Mouse (Mus musculus) embryonic facial prominence, embryonic 14.5 days (tissue): ENCODE results near the gene Hoxd10. TPM values are rescaled to one million over a fixed set of nuclear protein-coding genes. Genes with fewer than 3 reads are reported as not detected.

Experiments used
- ATAC-seq: fragments of 200-750 bp; cut with Nextera tagmentation; 2 replicates; pipeline ENCODE4 v1.8.0; 2017; ENCODE audit warnings: low read depth, moderate number of reproducible peaks, moderate TSS enrichment
- DNase-seq: peaks from one replicate; pipeline ENCODE4 v3.0.0-alpha.2; 2015; ENCODE audit warnings: low spot score
- H3K27ac ChIP-seq: fragments of 300-500 bp; sonication (generic); replicated peaks from 2 replicates; pipeline ENCODE4 v1.5.1; 2014; ENCODE audit warnings: low read depth, mild to moderate bottlenecking, low read length, moderate library complexity
- H3K27me3 ChIP-seq: fragments of 300-500 bp; sonication (generic); replicated peaks from 2 replicates; pipeline ENCODE4 v1.6.1; 2014; ENCODE audit warnings: low read length; ENCODE audit not compliant: control insufficient read depth, insufficient read depth
- H3K36me3 ChIP-seq: fragments of 300-500 bp; sonication (generic); 2 replicates; pipeline ENCODE4 v1.6.1; 2014; ENCODE audit warnings: low read length, mixed read lengths; ENCODE audit not compliant: control insufficient read depth, insufficient read depth
- H3K4me1 ChIP-seq: fragments of 300-500 bp; sonication (generic); 2 replicates; pipeline ENCODE4 v1.6.1; 2014; ENCODE audit warnings: antibody characterized with exemption, low read length; ENCODE audit not compliant: control insufficient read depth, insufficient read depth
- H3K4me2 ChIP-seq: fragments of 300-500 bp; sonication (generic); 2 replicates; pipeline ENCODE4 v1.6.1; 2014; ENCODE audit warnings: low read depth, mild to moderate bottlenecking, low read length, moderate library complexity, mixed read lengths
- H3K4me3 ChIP-seq: fragments of 300-500 bp; sonication (generic); 2 replicates; pipeline ENCODE4 v1.5.1; 2014; ENCODE audit warnings: low read depth, mild to moderate bottlenecking, low read length
- H3K9ac ChIP-seq: fragments of 300-500 bp; sonication (generic); 2 replicates; pipeline ENCODE4 v1.6.1; 2014; ENCODE audit warnings: low read depth, mild to moderate bottlenecking, low read length, moderate library complexity, mixed read lengths
- H3K9me3 ChIP-seq: fragments of 300-500 bp; sonication (generic); 2 replicates; pipeline ENCODE4 v1.6.1; 2016; ENCODE audit warnings: low read length; ENCODE audit not compliant: control insufficient read depth
- WGBS: fragments of 180-500 bp; shearing (Covaris S2); extraction: QIAGEN DNeasy Blood & Tissue Kit; methylation state at CpG from one replicate; pipeline ENCODE4 v1.1.7; 2014; 5-methylcytosine and 5-hydroxymethylcytosine counted together
- microRNA counts: library from miRNA; unstranded; fragments of <30 nt; microRNA quantifications from one replicate; lab custom pipeline; 2017
- microRNA-seq: library from miRNA; unstranded; fragments of <30 nt; microRNA quantifications from one replicate; pipeline ENCODE4, GENCODE M21; 2016; ENCODE audit warnings: borderline number of aligned reads
- polyA plus RNA-seq: library from polyadenylated mRNA; unstranded; fragments of >200 nt; fragmentation: Nextera tagmentation; extraction: Ambion mirVana; gene quantifications from 2 replicates; pipeline ENCODE4 v1.2.1, GENCODE M21; 2014

The Hoxd10 gene
- polyA plus RNA-seq, 1 experiment from 2014 or later = 0.45 TPM

DNA sequence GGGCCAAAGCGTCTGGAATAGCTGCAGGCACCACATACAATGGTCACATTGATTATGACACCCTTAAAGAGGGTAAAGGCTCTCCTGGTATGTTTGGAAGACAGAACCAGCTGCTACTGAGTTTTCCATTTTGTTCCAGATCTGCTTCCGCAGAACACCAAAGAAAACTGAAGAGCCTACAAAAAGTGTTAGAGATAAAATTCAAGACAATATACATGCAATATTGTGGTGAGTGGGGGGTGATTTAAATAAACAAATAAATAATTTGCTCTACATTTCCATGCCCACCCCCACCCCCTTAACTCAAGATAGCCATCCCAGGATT lies 47.7 kb downstream of the Hoxd10 start:
- Histone ChIP-seq H3K9me3 (no peaks in the 10 kb centered on the region), H3K27me3 (peaks cover 98% of the 10 kb centered on the region), H3K9ac (no peak overlapping the region), H3K36me3 (no peaks in the 10 kb centered on the region), H3K4me3 (no peak overlapping the region), H3K4me2 (peak overlapping the region; percentile 35), H3K27ac (no peak overlapping the region), H3K4me1 (no peaks in the 10 kb centered on the region; the same call in 1 of the 2 replicates)
- no peak for ATAC-seq
- 10% methylated on average over 2 of the region's 2 CpGs for WGBS
- DNase-seq = no peak

GRCm38 (mm10) chr2:74739869-74740268 lies 48.1 kb downstream of the Hoxd10 start:
- H3K4me2 ChIP-seq = peak overlapping the region; percentile 37
- no peaks in the 10 kb centered on the region; the same call in 1 of the 2 replicates for H3K4me1 ChIP-seq
- no peak overlapping the region; the same call in 1 of the 2 replicates for H3K4me3 ChIP-seq
- H3K27me3 ChIP-seq = peaks cover 98% of the 10 kb centered on the region
- no peak overlapping the region for H3K27ac ChIP-seq
- DNase-seq = no peak
- 4% methylated on average over 14 of the region's 14 CpGs for WGBS
- peak overlapping the region; percentile 2; the same call in 1 of the 2 replicates for H3K9ac ChIP-seq
- no peaks in the 10 kb centered on the region for H3K9me3 ChIP-seq
- no peaks in the 10 kb centered on the region for H3K36me3 ChIP-seq
- no peak for ATAC-seq

- DNase-seq (no peak), ATAC-seq (no peak)
- Histone ChIP-seq H3K4me3 (peak overlapping the region; percentile 15; the same call in 1 of the 2 replicates), H3K27ac (no peak overlapping the region), H3K9ac (peak overlapping the region; percentile 2; the same call in 1 of the 2 replicates), H3K9me3 (no peaks in the 10 kb centered on the region), H3K4me2 (peak overlapping the region; percentile 37), H3K27me3 (peaks cover 98% of the 10 kb centered on the region), H3K4me1 (no peaks in the 10 kb centered on the region; the same call in 1 of the 2 replicates), H3K36me3 (no peaks in the 10 kb centered on the region)
- 3% methylated on average over 41 of the region's 43 CpGs for WGBS
These were observed 48.8 kb downstream of the Hoxd10 start for GRCm38 (mm10) chr2:74740311-74741091.

- ATAC-seq = no peak
- H3K4me3 ChIP-seq = no peak overlapping the region
- 29% methylated on average over 2 of the region's 3 CpGs for WGBS
- H3K27me3 ChIP-seq = peaks cover 98% of the 10 kb centered on the region
- no peak overlapping the region for H3K27ac ChIP-seq
- no peak overlapping the region for H3K9ac ChIP-seq
- DNase-seq = no peak
- no peak overlapping the region for H3K4me2 ChIP-seq
- H3K4me1 ChIP-seq = peaks cover 1% of the 10 kb centered on the region; the same call in 1 of the 2 replicates
- H3K36me3 ChIP-seq = no peaks in the 10 kb centered on the region
- no peaks in the 10 kb centered on the region for H3K9me3 ChIP-seq
These were observed 49.7 kb downstream of the Hoxd10 start for GRCm38 (mm10) chr2:74741252-74741978.

GRCm38 (mm10) chr2:74741979-74742277 lies 50.2 kb downstream of the Hoxd10 start:
- Histone ChIP-seq H3K36me3 (no peaks in the 10 kb centered on the region), H3K9ac (no peak overlapping the region), H3K27me3 (peaks cover 98% of the 10 kb centered on the region), H3K4me1 (peaks cover 5% of the 10 kb centered on the region; the same call in 1 of the 2 replicates), H3K27ac (no peak overlapping the region), H3K9me3 (no peaks in the 10 kb centered on the region), H3K4me2 (no peak overlapping the region), H3K4me3 (no peak overlapping the region)
- ATAC-seq = no peak
- no peak for DNase-seq

MicroRNAs within 50 kb of the gene (microRNA counts, 519-probe panel; counts per million panel counts)
- 2,742 counts per million, percentile 59 among the panel's probes with 10 or more counts for microRNA mmu-miR-10b (lab: Ali Mortazavi, UCI)

Small RNA genes lying within 50 kb of the gene (microRNA-seq; reads per million reads assigned to microRNA genes)
- gene Gm44463 (not detected), gene Mir10b (6,645 reads per million, percentile 92 among the genes with 10 or more reads in this experiment)

Other genes starting within 250 kb of the Hoxd10 start
- 25.5 and 27.8 TPM in 2 replicates for gene Lnpk, start 112.5 kb upstream of the Hoxd10 start, polyA plus RNA-seq
- gene Evx2, start 32.4 kb upstream of the Hoxd10 start, polyA plus RNA-seq = not detected in 2 replicates
- gene Hoxd13, start 23.6 kb upstream of the Hoxd10 start, polyA plus RNA-seq = not detected in 2 replicates
- not detected in 2 replicates for gene Hoxd12, start 16.9 kb upstream of the Hoxd10 start, polyA plus RNA-seq
- gene Hoxd11, start 12.4 kb upstream of the Hoxd10 start, polyA plus RNA-seq = not detected in 2 replicates
- gene Hoxd9, start 5.8 kb downstream of the Hoxd10 start, polyA plus RNA-seq = 2.0 and 2.3 TPM in 2 replicates
- 8.7 and 10.3 TPM in 2 replicates for gene Hoxd8, start 12.7 kb downstream of the Hoxd10 start, polyA plus RNA-seq
- 3.8 and 4.7 TPM in 2 replicates for gene Hoxd3, start 20.0 kb downstream of the Hoxd10 start, polyA plus RNA-seq
- 0.63 and 0.82 TPM in 2 replicates for gene Hoxd4, start 20.0 kb downstream of the Hoxd10 start, polyA plus RNA-seq
- 0.13 TPM in 1 of 2 replicates, not detected in the other for gene Gm28230, start 34.8 kb downstream of the Hoxd10 start, polyA plus RNA-seq
- gene Hoxd1, start 71.1 kb downstream of the Hoxd10 start, polyA plus RNA-seq = 3.9 and 4.7 TPM in 2 replicates
- gene Mtx2, start 133.9 kb downstream of the Hoxd10 start, polyA plus RNA-seq = 121 and 140 TPM in 2 replicates